Comparison of ENCODE assay signal across 26 mouse cellular contexts in the genomic region with DNA sequence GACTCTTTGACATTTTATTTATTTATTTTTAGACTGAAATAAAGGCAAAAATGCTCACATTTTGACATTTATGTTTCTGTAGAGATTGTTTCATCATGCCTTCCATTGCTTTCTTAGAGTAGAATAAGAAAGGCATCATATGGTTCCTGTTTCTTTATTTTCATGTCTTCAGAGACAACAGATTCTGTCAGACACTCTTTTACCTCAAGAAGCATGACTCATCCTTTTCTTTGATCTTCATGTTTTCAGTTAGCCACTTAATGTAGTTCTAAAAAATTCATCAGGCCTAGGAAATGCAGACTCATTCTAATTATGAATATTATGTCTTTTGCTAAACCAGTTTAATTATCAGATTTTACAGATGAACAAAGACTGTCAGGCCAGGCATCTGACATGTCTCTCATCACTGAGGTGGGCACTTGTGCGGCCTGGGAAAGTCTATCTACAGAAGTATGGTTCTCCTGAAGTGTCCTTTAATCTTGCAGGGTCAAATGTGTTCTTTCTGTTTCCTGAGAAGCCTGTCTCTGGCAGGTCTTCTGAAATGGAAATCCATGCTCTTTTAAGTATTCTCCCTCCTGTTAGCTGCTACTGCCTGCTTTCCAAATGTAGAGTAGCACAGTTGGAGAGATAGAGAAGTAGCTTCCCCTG. TPM values are rescaled to one million over a fixed set of nuclear protein-coding genes. Genes with fewer than 3 reads are reported as not detected.
A peak's percentile ranks its signal among the peaks of the same experiment; 100 is the strongest.
DNase-seq lines count a peak whose midpoint lies in the region; ATAC-seq and TF ChIP-seq lines count a peak whose summit lies in the region.
"Had no signal": no experiment of that assay in that cellular context is flagged by ENCODE, and none has a peak within 500 bp of the region (broad histone marks: within the 10 kb centered on the region; RNA-seq: fewer than 3 reads in every experiment).

No protein-coding gene starts in this region.

- no peaks in the 10 kb centered on the region for H3K4me1 ChIP-seq in hindbrain, embryonic 12.5 days
- H3K4me1 ChIP-seq: embryonic facial prominence, embryonic 12.5 days; embryonic facial prominence, embryonic 15.5 days had no signal

- H3K4me2 ChIP-seq in hindbrain, embryonic 12.5 days (replicated peaks), result no peak overlapping the region
- H3K4me2 ChIP-seq: embryonic facial prominence, embryonic 12.5 days; embryonic facial prominence, embryonic 15.5 days; heart, embryonic 11.5 days; hindbrain, embryonic 13.5 days had no signal

- peak; percentile 76 for DNase-seq in heart, adult 11 months
- DNase-seq in heart, adult 8-10 months (ENCODE audit: low spot score), result no peak
- DNase-seq in thymus, postnatal 0 days (ENCODE audit: low spot score), result peak; percentile 57
- DNase-seq in thymus, postnatal 14 days, result no peak
- DNase-seq in brain, embryonic 14.5 days (ENCODE audit: low read depth), result peak; percentile 28
- DNase-seq in frontal cortex, adult 2 months (ENCODE audit: extremely low spot score in 1 of 2, low spot score in 1 of 2), result no peak
- DNase-seq: adrenal gland, postnatal 10 days; adrenal gland, postnatal 36 days; B cell, adult 2 months; cerebellum, adult 11 months; cerebellum, adult 2 months; cerebellum, adult 9-11 months; cerebellum, postnatal 25 days; gastrocnemius, postnatal 10 days; heart, adult 2 months had no signal

- no peaks in the 10 kb centered on the region for H3K9me3 ChIP-seq in hindbrain, embryonic 12.5 days (replicated peaks)
- H3K9me3 ChIP-seq: embryonic facial prominence, embryonic 12.5 days; embryonic facial prominence, embryonic 15.5 days; hindbrain, embryonic 13.5 days had no signal

- TF ChIP-seq POLR2A in brain, embryonic 14.5 days (IDR thresholded peaks at IDR 0.05; ENCODE audit: borderline replicate concordance, extremely low read depth, insufficient read depth, insufficient read length, poor library complexity, severe bottlenecking), result no peak

- H3K27me3 ChIP-seq in hindbrain, embryonic 12.5 days, result no peaks in the 10 kb centered on the region
- H3K27me3 ChIP-seq: embryonic facial prominence, embryonic 12.5 days; embryonic facial prominence, embryonic 15.5 days; hindbrain, embryonic 13.5 days had no signal

- H3K9ac ChIP-seq in hindbrain, embryonic 12.5 days, result no peak overlapping the region
- H3K9ac ChIP-seq: embryonic facial prominence, embryonic 12.5 days; embryonic facial prominence, embryonic 15.5 days; hindbrain, embryonic 13.5 days had no signal

- ATAC-seq in inflammation-experienced regulatory T-cells, adult 6 months, result peak; percentile 9
- ATAC-seq in hindbrain, embryonic 12.5 days (ENCODE audit: low FRiP score), result no peak
- ATAC-seq: CD4-positive, CD25-positive, alpha-beta regulatory T cell, adult 4 months; forebrain, embryonic 14.5 days; hindbrain, embryonic 16.5 days; intestine, postnatal 0 days; Patski had no signal

- H3K4me3 ChIP-seq in hindbrain, embryonic 12.5 days, result no peak overlapping the region
- H3K4me3 ChIP-seq: embryonic facial prominence, embryonic 12.5 days; embryonic facial prominence, embryonic 15.5 days; heart, adult 2 months; hindbrain, embryonic 13.5 days had no signal

- no peaks in the 10 kb centered on the region for H3K36me3 ChIP-seq in hindbrain, embryonic 12.5 days
- H3K36me3 ChIP-seq: embryonic facial prominence, embryonic 12.5 days; embryonic facial prominence, embryonic 15.5 days; hindbrain, embryonic 13.5 days had no signal

- TF ChIP-seq CTCF in brain, embryonic 14.5 days (IDR thresholded peaks at IDR 0.05; ENCODE audit: borderline replicate concordance, extremely low read depth, insufficient read depth, insufficient read length), result no peak

- 86% methylated on average over 1 of the region's 1 CpGs for WGBS in hindbrain, embryonic 12.5 days

- no peak overlapping the region for H3K27ac ChIP-seq in hindbrain, embryonic 12.5 days
- H3K27ac ChIP-seq: embryonic facial prominence, embryonic 12.5 days; embryonic facial prominence, embryonic 15.5 days; heart, adult 2 months; hindbrain, embryonic 13.5 days had no signal

RNA-seq across cellular contexts. Expression of a gene that starts 19.3 kb away (rescaled TPM):
- total RNA-seq in heart, adult 8-10 months (2022), result 1 to 10 TPM; 7.1 to 8.2 (median 7.7) TPM
- 86.5 and 106 TPM in 2 replicates for polyA plus RNA-seq in thymus, postnatal 0 days (2015; fragmentation: Nextera tagmentation; extraction: Ambion mirVana)
- 16.5 and 19.0 TPM in 2 replicates for polyA plus RNA-seq in brain, embryonic 14.5 days (2012; rRNA removed)
- polyA plus RNA-seq in inflammation-experienced regulatory T-cells, adult 6 months (2017; shearing (Covaris generic)), result 10 to 100 TPM; 24.8 to 33.6 (median 30.3) TPM
- 19.3 and 20.8 TPM in 2 replicates for polyA plus RNA-seq in hindbrain, embryonic 12.5 days (2016; fragmentation: Nextera tagmentation; extraction: Ambion mirVana)
- polyA plus RNA-seq in frontal cortex, adult 2 months (2012; rRNA removed), result 12.4 and 13.4 TPM in 2 replicates

Comparison
In these comparisons a context has a peak if more than half of its experiments do, and no peak if none do; other contexts are left out.
1. DNase-seq: peak in heart, adult 11 months (single experiment), thymus, postnatal 0 days (single experiment) and brain, embryonic 14.5 days (single experiment); none in heart, adult 8-10 months (single experiment), thymus, postnatal 14 days (single experiment) and frontal cortex, adult 2 months (0 of 2).